Mouse (Mus musculus) spleen, adult 2 months (tissue): ENCODE data around the gene Fgfbp3. TPM values are rescaled to one million over a fixed set of nuclear protein-coding genes. Genes with fewer than 3 reads are reported as not detected.
A peak's percentile ranks its signal among the peaks of the same experiment; 100 is the strongest.

Experiments
- DNase-seq, 2 experiments: peaks; one replicate each; pipeline versions ENCODE4 v3.0.0 to v3.0.0-alpha.2; 2012 to 2021; ENCODE audit warnings: low spot score in 2 of 2, low read depth in 1 of 2
- H3K27ac ChIP-seq: fragments of 200-500 bp; 2 replicates; pipeline ENCODE4 v1.5.1; 2012; ENCODE audit warnings: low read length, inconsistent platforms; ENCODE audit not compliant: insufficient read depth
- H3K27me3 ChIP-seq: fragments of 200-500 bp; 2 replicates; pipeline ENCODE4 v1.6.1; 2012; ENCODE audit warnings: mild to moderate bottlenecking, moderate library complexity, low read length, inconsistent platforms; ENCODE audit not compliant: control insufficient read depth, insufficient read depth
- H3K36me3 ChIP-seq: fragments of 200-500 bp; 2 replicates; pipeline ENCODE4 v1.6.1; 2012; ENCODE audit warnings: mild to moderate bottlenecking, low read length, inconsistent platforms; ENCODE audit not compliant: control insufficient read depth, insufficient read depth
- H3K4me1 ChIP-seq: fragments of 200-500 bp; 2 replicates; pipeline ENCODE4 v1.6.1; 2011; ENCODE audit warnings: inconsistent platforms; ENCODE audit not compliant: control insufficient read depth, insufficient read depth, insufficient read length
- H3K4me3 ChIP-seq: fragments of 200-500 bp; 2 replicates; pipeline ENCODE4 v1.5.1; 2011; ENCODE audit warnings: mild to moderate bottlenecking, inconsistent platforms; ENCODE audit not compliant: insufficient read depth, insufficient read length; ENCODE audit errors: extremely low read depth
- CTCF ChIP-seq: fragments of 200-500 bp; IDR thresholded peaks from 2 replicates; pipeline ENCODE4 v1.5.1; 2011; ENCODE audit warnings: mild to moderate bottlenecking, inconsistent platforms; ENCODE audit not compliant: insufficient read depth, insufficient read length, insufficient replicate concordance; ENCODE audit errors: extremely low read depth
- POLR2A ChIP-seq: fragments of 200-500 bp; IDR thresholded peaks from 2 replicates; pipeline ENCODE4 v1.6.1; 2011; ENCODE audit warnings: low read depth, low read length, inconsistent platforms
- WGBS: fragments of 180-500 bp; shearing (Covaris S2); methylation state at CpG from one replicate; pipeline ENCODE4 v1.1.7; 2018; 5-methylcytosine and 5-hydroxymethylcytosine counted together
- polyA plus RNA-seq: library from polyadenylated mRNA; depleted of rRNA; stranded (reverse); fragments of >200 nt; gene quantifications from 2 replicates; pipeline ENCODE4 v1.2.3, GENCODE M21; 2012

Fgfbp3 gene
- polyA plus RNA-seq, 1 experiment: 2.4 TPM

DNA sequence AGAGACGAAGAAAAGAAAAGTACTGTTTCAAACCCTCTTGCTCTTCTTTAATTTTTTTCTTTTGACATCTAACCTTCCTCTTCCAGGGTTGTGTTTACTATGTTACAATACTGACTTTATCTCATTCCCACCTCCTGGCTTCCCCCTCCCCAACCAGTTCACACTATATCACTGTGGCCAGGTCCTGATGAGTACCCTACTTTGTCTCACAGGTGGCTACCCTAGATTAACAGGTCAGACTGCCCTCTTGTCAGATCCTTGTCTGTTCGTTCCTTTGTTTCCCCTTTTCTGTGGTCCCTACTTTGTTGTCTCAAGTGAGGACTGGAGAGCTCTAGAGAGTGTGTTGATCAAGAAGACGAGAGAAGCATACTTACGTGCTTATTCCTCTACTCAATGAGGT is 16.9 kb upstream of the Fgfbp3 start:
- H3K27me3 ChIP-seq: no peaks in the 10 kb centered on the region
- 84% methylated on average over 4 of the region's 4 CpGs for WGBS
- H3K4me3 ChIP-seq: no peak overlapping the region
- TF ChIP-seq POLR2A: no peak
- no peak for TF ChIP-seq CTCF
- no peak for DNase-seq
- H3K4me1 ChIP-seq: no peaks in the 10 kb centered on the region; the same call in 1 of the 2 replicates
- no peak overlapping the region for H3K27ac ChIP-seq
- H3K36me3 ChIP-seq: no peaks in the 10 kb centered on the region

DNA sequence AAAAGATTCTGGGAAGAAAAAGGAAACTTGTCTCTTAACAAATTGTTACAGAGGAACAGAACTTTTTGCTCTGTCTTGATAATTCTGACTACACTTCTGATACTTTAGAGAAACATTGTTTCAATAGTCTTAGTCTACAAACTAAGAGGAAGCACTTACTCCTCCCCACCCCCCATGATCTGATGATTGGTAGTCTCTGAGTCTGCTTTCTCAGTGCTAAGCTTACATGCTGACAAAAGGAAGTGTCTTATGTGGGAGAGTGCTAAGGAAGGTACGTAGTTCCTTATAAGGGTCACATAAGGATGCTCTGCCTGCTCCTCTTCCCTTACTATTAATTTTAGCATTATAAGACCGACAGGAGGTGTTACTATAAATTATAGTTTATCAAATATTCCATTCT is 13.2 kb upstream of the Fgfbp3 start:
- H3K27ac ChIP-seq: no peak overlapping the region
- 36% methylated on average over 2 of the region's 2 CpGs for WGBS
- no peaks in the 10 kb centered on the region for H3K36me3 ChIP-seq
- no peak overlapping the region for H3K4me3 ChIP-seq
- TF ChIP-seq POLR2A (no peak), CTCF (no peak)
- peaks cover 3% of the 10 kb centered on the region; the same call in 1 of the 2 replicates for H3K4me1 ChIP-seq
- no peaks in the 10 kb centered on the region for H3K27me3 ChIP-seq
- peak in 1 of 2 experiments; percentile 7 for DNase-seq

DNA sequence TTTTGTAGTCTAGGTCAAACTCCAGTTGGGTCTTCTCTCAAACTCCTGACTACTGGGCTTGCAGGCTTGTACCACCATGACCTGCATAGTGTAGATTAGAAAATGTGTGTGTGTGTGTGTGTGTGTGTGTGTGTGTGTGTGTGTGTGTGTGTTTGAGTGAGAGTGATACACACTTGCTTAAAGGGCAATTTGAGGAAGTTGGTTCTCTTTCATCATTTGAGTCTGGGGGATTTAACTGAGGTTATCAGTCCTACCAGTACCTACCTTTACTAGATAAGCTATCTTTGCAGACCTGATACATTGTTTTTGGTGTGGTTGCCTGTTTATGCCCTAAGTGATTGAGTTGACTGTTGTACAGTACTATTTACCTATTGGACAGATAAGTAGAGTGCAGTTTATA is 12.7 kb upstream of the Fgfbp3 start:
- no peak for TF ChIP-seq CTCF
- TF ChIP-seq POLR2A: no peak
- Histone ChIP-seq H3K4me3 (no peak overlapping the region), H3K4me1 (peaks cover 3% of the 10 kb centered on the region; the same call in 1 of the 2 replicates), H3K36me3 (no peaks in the 10 kb centered on the region), H3K27ac (no peak overlapping the region), H3K27me3 (no peaks in the 10 kb centered on the region)
- DNase-seq: no peak

DNA sequence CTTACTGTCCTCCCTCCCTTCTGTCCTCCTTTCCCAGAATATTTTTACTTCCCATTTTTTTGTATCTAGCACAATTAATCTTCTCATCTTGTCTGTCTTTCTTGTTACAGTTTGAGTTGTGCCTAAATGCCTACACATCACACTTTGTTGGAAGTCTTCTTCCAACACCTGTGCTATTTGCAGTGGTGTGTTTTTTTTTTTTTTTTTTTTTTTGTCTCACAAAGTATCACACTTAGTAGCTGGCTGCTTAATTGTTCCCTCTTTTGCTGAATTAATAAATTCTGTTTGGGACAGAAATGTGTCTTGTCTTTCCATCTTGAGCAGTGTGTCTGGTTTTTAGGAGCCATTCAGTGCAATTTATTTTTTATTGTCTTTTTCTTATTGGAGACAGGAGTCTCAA is 10.4 kb upstream of the Fgfbp3 start:
- H3K36me3 ChIP-seq: no peaks in the 10 kb centered on the region
- H3K4me3 ChIP-seq: no peak overlapping the region
- DNase-seq: no peak
- H3K4me1 ChIP-seq: peaks cover 12% of the 10 kb centered on the region
- H3K27ac ChIP-seq: no peak overlapping the region
- TF ChIP-seq CTCF: no peak
- no peak for TF ChIP-seq POLR2A
- H3K27me3 ChIP-seq: no peaks in the 10 kb centered on the region

DNA sequence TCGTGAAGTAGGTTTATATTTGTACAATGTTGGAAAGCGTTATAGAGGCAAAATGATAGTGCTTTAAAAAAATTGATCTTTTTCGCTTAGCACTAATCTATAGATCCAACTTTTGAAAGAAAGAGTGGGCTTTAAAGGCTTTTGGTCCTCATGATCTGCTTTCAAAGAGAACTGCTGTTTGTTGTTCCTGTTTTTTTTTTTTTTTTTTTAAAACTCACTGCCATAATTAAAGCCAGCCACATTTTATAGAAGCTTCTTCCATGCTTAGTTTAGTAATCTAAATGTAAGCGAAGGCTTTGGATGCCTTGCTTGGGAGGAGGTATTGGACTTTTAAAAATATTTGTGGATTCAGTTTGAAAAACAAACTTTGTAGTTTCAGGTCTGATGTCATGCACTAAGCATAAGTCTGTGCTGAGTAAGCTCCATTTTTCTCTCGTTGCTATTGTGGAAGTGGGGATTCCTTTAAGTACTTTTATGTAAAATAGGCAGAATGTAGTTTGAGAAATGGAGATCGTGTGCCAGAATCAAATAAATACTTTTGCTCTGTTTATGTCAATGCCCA is 8.5 kb upstream of the Fgfbp3 start:
- no peak overlapping the region for H3K4me3 ChIP-seq
- WGBS: 65% methylated on average over 6 of the region's 6 CpGs
- peaks cover 12% of the 10 kb centered on the region for H3K4me1 ChIP-seq
- DNase-seq: no peak
- no peaks in the 10 kb centered on the region for H3K36me3 ChIP-seq
- H3K27me3 ChIP-seq: no peaks in the 10 kb centered on the region
- no peak overlapping the region for H3K27ac ChIP-seq
- TF ChIP-seq POLR2A (no peak), CTCF (no peak)

DNA sequence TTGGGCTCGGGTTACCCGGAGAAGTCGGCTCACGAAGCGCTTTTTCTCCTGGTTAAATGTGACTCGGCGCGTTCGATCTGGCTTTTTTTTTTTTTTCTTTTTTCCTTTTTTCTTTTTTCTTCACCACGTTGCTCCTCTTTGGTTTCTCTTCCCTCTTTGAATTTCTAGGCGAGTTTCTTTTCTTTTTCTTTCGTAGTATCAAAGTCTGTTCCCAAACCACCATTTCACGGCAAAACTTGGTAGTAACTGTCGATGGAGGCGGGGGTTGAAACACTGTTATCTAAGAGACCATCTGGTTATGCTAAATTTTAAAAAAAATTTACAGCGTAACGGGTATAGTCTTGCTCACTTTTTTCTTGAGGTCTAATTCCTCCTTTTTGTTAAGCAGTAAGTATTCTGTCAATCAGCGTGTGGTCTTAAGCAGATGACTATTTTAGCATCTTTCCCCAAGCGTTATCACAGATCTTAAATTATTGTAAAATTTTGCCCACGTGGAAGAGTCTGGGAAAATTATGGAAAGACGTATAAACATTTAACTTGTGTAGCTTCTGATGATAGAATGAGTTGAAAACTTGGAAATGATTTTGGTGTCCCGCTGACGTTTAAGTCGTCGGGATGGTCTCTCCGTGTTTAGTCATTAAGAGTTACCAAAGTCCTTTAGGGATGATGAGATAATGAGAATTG is 7.3 kb upstream of the Fgfbp3 start:
- WGBS: 2% methylated on average over 26 of the region's 26 CpGs
- H3K4me1 ChIP-seq: peaks cover 12% of the 10 kb centered on the region
- no peak for TF ChIP-seq POLR2A
- no peak for TF ChIP-seq CTCF

DNA sequence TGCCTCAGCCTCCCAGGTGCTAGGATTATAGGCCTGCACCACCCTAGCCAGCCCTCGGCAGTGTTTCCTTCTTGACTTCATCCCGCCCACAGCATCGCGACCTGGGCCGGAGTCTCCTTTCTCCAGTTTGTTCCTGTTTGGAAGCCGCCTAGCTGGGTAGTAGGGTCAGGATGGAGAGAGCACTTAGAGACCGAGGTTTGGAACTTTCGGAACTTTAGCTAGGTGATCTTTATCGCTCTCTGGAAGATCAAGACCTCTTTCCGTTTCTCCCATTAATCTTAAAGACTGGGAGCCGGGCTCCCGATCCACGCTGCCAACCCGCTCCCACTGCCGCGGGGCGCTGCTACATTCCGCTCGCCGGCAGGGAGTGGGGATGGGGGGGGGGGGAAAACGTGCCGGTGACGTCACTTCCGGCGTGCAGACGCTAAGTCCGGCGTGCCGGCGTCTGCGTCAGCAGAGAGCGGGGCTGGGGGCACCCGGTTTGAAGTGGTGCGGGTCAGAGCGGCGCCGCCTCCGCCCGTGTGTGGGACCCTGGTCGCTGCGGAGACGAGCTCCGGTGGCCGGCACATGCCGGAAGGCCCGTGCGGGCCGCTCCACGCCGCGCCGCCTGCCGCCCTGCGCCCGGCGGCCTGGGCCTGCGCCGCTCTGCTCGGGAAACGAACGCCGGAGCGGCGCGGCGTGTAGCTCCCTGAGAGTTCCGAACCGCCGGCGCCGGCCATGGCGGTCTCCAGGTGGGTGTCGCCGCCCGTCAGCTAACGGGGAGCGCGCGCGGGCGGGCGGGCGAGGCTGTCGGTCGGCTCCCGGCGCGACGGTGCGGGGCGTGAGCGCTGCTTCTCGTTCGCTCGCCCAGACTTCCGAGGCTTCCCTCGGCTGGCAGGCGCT is 6.5 kb upstream of the Fgfbp3 start, which contains the start of gene Btaf1:
Gene Btaf1, plus strand, starts transcription at position 409 of the 882 bp plus-strand sequence.
- H3K27ac ChIP-seq: peak within 1 kb of the TSS; percentile 94
- under 1% methylated on average over 98 of the region's 98 CpGs for WGBS
- peaks cover 12% of the 10 kb centered on the region for H3K4me1 ChIP-seq
- peak; percentile 63; the same call in 1 of the 2 replicates for TF ChIP-seq POLR2A
- no peak for TF ChIP-seq CTCF
- peak; percentile 73 for DNase-seq
- peak within 1 kb of the TSS; percentile 79 for H3K4me3 ChIP-seq
- no peaks in the 10 kb centered on the region for H3K27me3 ChIP-seq
- H3K36me3 ChIP-seq: no peaks in the 10 kb centered on the region

More for the DNA sequence above, 7.3 kb upstream of the Fgfbp3 start:
- Histone ChIP-seq H3K4me3 (peak overlapping the region; percentile 79), H3K36me3 (no peaks in the 10 kb centered on the region), H3K27ac (peak overlapping the region; percentile 94), H3K27me3 (no peaks in the 10 kb centered on the region)
- DNase-seq: no peak
